Mouse (Mus musculus) heart, adult 8-10 months (tissue): ENCODE data around the gene Calm3. TPM values are rescaled to one million over a fixed set of nuclear protein-coding genes. Genes with fewer than 3 reads are reported as not detected.

Experiments used
- DNase-seq: peaks from one replicate; pipeline ENCODE4 v3.0.0; 2022; ENCODE audit warnings: low spot score
- total RNA-seq, 4 experiments: library from RNA; stranded (reverse); gene quantifications; 2 replicates each; pipeline ENCODE4 v1.2.4; 2022

Calm3 gene
- total RNA-seq, 4 experiments from 2014 or later = 153 to 208 (median 191) TPM

DNA sequence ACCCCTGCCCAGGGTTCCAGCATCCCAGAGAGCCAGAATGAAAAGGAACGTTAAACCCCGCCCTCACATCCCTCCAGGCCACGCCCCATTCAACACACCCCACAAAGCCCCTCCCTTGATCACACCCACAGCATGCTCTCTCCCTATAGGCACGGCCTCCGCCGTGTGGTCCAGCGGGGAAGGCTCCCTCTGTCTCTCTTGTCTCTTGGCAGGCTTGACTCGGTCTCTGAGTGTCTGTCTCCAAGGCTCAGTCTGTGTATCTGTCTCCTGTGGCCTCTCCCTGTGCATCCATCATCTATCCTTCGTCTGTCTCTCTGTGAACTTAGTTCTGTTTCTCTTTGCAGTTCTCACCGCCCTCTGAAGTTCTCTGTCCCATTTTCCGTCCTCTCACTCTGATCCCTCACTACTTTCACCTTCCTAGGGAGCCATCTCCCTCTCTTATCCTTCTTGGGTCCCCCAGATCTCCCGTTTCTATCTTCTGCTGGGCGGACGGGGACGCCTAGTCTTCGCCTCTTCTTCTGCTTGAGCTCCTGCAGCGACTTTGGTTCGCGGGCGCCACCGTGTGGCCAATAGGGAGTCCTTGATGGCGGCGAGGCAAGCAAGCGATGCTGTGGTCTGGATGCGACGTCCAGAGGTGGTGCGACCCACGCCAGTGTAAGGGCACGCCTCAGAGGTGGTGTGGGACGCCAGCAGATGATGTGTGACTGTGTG, 32.1 kb downstream of the Calm3 start, which contains the start of gene Gng8:
Gene Gng8 (plus strand): TSS at position 146 of the 711 bp plus-strand sequence.
- peak; percentile 81 for DNase-seq

GRCm38 (mm10) chr7:16890944-16891343, 33.0 kb downstream of the Calm3 start:
- peak; percentile 78 for DNase-seq

DNA sequence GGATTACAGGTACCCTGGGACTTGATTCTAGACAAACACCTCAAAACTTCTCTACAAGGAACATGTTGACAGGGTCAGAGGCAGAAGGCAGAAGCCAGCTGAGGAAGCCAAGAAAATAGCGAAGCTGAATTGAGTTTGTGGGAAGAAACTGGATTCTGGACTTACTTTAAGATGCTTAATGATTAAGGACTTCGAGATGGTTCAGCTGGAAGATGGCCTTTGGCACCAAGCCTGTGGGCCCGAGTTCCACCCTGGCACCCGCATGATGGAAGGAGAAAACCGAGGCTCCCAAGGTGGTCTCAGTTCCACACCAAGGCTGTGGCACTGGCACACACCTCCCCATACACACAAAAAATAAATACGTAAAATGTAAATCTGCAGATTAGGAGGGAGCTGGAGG, 33.4 kb downstream of the Calm3 start:
- no peak for DNase-seq

DNA sequence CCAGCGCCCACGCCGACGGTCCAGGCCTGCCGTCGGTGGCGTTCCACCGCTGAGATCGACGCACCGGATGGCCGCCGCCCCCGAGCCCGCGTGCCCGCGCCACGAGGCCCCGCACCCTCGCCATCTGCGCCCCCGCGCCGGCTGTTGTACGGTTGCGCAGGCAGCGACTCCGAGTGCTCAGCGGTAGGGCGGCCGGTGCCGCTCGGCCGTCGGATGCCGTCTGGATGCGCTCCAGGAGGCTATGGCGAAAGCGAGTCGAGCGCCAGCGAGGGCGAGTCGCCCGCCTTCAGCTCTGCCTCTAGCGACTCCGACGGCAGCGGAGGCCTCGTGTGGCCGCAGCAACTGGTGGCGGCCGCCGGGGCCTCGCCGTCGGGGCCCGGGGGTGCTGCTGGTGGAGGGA, 38.0 kb downstream of the Calm3 start:
- DNase-seq = no peak

DNA sequence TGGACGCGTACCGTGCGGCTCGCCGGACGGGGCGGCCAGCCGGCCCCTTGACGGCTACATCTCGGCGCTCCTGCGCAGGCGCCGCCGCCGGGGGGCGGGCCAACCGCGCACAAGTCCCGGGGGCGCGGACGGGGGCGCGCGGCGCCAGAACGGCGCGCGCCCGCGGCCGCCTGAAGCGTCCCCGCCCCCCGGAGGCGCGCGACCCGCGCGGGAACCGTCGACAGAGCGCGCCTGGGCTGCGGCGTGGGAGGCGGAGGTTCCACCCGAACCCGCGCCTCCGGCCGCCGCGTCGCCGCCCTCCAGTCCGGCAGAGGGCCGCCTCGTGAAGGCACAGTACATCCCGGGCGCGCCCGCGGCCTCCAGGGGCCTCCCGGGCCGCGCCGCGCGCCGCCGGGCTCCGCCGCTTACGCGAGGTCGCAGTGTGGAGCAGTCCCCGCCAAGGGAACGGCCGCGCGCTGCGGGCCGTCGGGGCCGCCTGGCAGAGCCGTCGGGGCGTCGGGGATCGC, 38.6 kb downstream of the Calm3 start:
- DNase-seq = no peak

DNA sequence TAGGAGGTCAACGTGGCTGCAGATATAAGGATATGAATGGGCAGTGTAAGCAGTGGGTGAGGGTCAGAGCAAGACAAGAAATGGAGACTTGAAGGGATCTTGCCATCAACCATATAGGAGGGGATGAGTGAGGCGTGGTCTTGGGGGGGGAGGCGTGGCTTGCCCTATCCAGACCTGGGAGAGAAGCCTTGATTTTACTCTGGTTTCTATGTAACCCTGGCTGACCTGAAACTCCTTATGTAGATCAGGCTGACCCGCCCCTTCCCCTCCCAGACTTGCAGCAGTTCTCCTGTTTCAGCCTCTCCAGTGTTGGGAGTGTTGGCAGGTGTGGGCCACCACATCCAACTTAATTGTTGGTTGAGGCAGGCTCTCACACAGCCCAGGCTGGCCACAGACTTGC, 39.6 kb downstream of the Calm3 start:
- no peak for DNase-seq

- DNase-seq = no peak
Observed at GRCm38 (mm10) chr7:16883162-16883561, 40.8 kb downstream of the Calm3 start.

- no peak for DNase-seq
Observed at GRCm38 (mm10) chr7:16880615-16881014, 43.3 kb downstream of the Calm3 start.

GRCm38 (mm10) chr7:16879796-16880547, 43.9 kb downstream of the Calm3 start:
- no peak for DNase-seq

- no peak for DNase-seq
Observed at GRCm38 (mm10) chr7:16877717-16878116, 46.2 kb downstream of the Calm3 start.

GRCm38 (mm10) chr7:16876608-16877007, 47.3 kb downstream of the Calm3 start:
- no peak for DNase-seq

GRCm38 (mm10) chr7:16876006-16876405, 47.9 kb downstream of the Calm3 start:
- no peak for DNase-seq

- no peak for DNase-seq
Observed at GRCm38 (mm10) chr7:16875326-16875725, 48.6 kb downstream of the Calm3 start.

DNA sequence AGATGAGACGGTGACA, 48.8 kb downstream of the Calm3 start, which contains the start of gene Dact3:
Gene Dact3 (plus strand): TSS at position 8 of the 16 bp plus-strand sequence.
- no peak for DNase-seq

GRCm38 (mm10) chr7:16874756-16875309, 49.1 kb downstream of the Calm3 start:
- DNase-seq = peak; percentile 100

DNA sequence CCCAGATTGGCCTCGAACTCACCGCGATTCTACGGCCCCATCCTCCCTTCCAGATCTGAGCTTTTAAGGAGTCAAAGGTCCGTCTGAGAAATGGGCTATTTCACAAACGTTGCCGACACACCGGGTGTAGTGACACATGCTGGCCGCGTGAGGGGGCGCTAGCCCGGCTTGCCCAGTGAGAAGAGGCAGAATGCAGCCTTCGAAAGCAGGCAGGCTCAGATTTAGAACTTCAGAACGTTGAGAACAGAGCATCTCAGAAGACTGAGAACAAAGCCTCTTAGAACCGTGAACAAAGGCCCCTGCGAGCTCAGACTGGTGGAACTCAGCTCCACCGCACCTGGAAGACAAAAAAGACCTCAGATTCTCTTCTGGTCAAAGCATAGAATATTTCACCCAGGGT, 49.7 kb downstream of the Calm3 start:
- peak; percentile 83 for DNase-seq

- no peak for DNase-seq
Observed at GRCm38 (mm10) chr7:16873392-16873791, 50.5 kb downstream of the Calm3 start.

GRCm38 (mm10) chr7:16872478-16872877, 51.4 kb downstream of the Calm3 start:
- no peak for DNase-seq

DNA sequence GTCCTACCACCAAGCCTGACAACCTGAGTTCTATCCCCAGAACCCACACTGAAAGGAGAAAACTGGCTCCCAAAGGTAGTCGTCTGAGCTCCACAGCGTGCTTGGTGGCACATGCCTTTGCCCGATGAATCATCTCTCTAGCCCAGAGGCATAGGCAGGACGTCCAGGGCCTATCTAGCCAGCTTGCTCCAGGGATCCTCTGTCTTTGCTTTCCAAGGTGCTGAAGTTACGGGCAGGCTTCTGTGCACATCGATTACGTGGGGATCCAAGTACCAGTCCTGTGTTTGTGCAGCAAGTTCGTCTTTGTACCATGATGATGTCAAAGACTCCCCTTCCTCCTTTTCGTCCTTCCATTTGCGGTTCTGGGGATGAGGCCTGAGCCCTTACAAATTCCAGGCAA, 52.3 kb downstream of the Calm3 start:
- DNase-seq = no peak

DNA sequence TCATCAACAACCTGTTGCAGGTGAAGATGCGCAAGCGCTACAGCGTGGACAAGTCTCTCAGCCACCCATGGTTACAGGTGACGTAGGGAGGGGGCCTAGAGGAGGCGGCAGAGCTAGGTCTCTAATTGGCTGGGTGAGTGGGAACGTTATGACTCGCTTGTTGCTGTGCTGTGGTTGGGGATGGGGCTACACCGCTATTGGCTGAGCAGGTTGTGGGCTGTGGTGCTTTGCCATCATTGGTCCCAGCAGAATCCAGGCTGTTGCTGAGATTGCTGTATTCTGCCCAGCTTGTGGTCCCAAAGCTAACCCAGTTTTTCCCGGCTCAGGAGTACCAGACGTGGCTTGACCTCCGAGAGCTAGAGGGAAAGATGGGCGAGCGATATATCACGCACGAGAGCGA, 54.4 kb downstream of the Calm3 start:
- DNase-seq = no peak

GRCm38 (mm10) chr7:16867488-16867887, 56.4 kb downstream of the Calm3 start:
- DNase-seq = no peak
